Mouse (Mus musculus) telencephalon, adult 2 months (tissue): ENCODE data around the gene Kcnj12.

ENCODE experiments used
- DNase-seq: peaks from one replicate; pipeline ENCODE4 v3.0.0-alpha.2; 2011; ENCODE audit warnings: low read depth, low spot score

Kcnj12 gene

DNA sequence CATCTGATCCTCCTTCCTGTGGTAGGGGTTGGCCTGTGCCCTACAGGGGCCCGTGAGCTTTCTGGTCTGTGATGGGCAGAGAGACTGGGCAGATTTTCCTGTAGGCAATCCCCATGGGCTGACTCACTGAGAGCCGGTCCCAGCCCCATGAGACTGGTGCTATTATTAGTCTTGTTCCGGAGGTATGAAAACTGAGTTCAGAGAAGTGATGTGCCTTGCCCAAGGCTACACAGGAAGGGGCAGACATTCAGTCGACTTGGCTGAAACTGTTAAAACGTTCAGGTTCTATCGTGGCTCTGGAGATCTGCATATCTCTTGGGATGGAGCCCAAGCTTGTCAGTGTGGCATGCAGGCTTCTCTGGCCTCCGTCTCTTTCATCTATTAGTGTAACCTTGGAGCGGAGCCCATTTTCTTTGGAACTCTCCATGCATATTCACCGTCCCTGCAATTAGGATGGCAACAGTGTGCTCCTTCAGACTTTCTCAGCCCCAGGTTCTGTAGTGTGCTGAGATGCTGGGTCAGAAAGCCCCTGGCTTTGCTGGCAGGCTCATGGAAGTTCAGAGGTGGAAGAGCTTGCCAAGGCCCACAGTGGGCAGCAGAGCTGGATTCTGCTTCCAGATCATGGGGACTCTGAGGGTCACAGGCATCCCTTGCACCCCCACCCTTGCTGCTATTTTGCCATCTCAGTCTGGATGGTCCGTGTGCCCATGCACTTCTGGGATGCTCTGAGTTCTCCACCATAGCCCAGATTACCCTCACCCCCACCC lies 37.5 kb downstream of the Kcnj12 start:
- no peak for DNase-seq

DNA sequence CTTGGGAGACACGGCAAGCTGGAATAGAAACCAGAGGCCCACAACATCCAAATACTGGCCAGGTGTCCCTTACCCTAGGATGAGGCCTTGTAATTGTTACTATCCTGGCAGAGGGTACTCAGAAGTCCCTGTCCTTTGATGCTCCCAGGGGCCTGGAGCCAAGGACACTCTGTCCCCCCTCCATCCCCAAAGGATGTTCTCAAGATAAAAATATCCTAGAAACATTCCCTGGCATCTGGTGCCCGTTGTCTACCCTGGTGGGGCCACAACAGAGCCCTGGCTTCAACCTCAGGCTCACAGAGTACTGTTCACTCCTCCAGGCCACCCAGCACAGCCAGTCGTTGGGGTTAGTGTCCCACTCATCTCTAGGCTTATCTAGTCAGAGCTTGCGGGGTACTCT lies 38.3 kb downstream of the Kcnj12 start:
- no peak for DNase-seq

DNA sequence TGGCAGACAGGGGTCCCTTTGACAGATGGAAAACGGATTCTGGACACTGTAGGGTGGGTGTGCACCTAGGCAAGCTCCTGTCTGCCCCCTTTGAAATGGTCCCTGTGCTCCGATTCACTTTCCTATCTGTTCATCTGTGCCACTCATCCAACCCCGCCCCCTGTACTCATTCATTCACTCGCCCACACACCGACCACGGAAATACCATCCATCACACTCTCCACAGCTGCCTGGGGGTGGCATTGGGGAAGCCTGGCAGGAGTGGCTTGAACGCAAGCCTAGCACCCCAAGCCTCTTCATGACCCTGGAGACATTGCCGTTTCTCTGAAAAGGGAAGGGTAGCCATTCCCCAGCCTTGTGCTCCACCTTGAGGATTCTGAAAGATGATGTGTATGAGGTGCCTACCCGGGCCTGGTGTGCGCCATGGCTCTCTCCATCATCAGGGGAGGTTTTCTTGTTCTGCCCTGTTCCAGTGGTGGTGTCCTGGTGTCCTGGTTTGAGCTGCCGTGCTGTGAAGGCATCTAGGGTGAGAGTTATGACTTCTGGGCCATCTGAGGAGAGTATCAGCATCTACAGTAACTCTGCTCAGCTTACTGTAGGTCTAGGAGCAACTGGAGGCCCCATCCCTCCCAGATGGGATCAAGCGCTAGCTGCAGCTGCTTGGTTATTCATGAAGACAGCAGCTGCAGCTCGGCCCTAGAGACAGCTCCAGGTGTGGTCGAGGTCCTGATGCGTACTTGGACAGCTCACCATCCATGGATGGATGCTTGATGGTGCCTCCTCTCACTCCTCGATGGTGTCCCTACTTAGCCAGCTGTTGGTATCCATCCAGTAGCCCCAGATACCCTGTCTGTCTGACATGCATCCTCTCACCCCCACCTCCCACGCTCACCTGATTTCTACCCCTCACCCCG lies 40.4 kb downstream of the Kcnj12 start:
- no peak for DNase-seq

DNA sequence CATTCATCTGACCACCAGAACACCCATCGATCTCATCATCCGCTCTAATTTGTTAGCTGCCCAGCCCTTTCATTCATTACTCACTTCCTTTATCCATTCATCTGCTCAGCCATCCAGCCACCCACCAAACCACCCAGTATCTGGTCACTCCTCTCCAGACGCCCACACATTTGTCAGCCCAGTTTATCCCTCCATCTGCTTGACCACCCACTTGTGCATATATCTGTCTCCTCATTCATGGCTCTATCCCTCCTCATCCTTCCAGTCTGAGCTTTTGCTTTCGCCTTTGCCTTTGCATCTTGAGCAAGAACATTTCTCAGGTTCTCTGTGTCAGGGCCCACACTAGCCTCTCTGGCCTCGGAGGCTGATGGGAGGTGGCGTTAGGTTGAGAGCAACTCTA lies 41.1 kb downstream of the Kcnj12 start:
- DNase-seq: peak; percentile 68

DNA sequence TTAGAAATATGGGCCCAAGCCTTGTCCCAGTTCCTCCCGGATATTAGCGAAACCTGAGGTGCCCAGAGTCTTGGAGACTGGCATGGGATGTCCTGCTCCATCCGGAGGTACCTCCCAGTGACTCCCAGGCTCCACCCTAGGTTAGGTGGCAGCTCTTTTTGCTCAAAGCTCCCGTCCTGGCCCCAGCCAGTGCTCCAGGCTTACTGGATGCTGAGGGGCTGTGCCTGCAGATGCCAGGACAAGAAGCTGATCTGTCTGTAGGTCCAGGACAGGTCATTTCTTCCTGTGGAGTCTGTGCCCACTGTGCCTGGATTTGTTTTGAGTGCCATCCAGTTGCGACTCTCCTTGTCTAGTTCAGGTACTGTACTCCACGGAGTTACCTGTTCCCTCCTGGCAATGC lies 43.3 kb downstream of the Kcnj12 start:
- DNase-seq: no peak

DNA sequence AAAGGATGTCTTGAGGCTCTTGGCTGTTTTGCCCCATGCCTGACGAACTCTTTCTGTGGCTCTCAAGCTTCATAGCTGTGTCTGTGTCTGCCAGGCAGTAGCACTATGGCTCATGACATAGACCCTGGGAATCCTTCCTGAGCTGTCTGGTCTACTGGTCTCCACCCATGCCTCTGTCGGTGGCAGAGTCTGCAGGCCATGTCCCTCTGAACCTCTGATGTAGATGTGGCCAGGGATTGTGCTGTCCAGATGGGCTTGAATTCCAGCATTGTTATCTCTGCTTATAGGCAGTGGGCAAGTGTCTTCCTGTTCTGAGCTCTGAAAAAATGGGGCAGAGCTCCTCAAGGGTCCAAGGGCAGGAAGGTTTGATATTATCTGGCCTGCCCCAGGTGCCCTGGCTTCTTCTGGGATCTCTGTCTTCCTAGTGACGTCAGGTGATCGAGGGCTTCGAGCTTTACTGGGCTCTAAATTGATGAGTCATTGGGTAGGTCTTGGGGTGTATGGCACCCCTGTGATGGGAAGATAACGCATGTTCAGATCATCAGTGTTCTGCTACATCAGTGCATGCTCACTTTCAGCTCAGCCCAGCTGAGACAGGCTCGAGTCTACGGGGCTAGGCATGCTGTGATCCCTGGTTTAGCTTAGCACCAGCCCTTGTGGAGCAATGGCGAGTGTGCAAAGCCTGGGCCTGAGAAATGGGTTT lies 44.9 kb downstream of the Kcnj12 start:
- DNase-seq: no peak

DNA sequence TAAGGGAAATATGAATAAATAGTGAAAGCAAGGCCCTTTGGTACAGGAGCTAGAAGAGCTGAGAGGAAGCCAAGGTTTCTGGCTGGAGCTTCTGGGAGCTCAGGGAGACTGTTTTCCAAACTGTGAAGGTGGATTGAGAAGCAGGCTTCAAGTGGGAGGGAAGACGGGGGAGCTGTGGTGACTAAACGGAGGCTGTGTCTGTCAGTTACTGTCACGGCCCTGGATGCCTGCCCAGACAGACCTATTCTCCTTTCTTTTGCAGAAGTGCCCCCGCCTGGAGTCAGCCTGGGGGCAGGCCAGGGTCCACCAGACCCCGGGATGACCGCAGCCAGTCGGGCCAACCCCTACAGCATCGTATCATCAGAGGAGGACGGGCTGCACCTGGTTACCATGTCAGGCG lies 46.5 kb downstream of the Kcnj12 start:
- peak; percentile 83 for DNase-seq

DNA sequence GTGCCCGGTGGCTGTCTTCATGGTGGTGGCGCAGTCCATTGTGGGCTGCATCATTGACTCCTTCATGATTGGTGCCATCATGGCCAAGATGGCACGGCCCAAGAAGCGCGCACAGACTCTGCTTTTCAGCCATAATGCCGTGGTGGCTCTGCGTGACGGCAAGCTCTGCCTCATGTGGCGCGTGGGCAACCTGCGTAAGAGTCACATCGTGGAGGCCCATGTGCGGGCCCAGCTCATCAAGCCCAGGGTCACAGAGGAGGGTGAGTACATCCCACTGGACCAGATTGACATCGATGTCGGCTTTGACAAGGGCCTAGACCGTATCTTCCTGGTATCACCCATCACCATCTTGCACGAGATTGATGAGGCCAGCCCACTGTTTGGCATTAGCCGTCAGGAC lies 47.3 kb downstream of the Kcnj12 start:
- DNase-seq: no peak

DNA sequence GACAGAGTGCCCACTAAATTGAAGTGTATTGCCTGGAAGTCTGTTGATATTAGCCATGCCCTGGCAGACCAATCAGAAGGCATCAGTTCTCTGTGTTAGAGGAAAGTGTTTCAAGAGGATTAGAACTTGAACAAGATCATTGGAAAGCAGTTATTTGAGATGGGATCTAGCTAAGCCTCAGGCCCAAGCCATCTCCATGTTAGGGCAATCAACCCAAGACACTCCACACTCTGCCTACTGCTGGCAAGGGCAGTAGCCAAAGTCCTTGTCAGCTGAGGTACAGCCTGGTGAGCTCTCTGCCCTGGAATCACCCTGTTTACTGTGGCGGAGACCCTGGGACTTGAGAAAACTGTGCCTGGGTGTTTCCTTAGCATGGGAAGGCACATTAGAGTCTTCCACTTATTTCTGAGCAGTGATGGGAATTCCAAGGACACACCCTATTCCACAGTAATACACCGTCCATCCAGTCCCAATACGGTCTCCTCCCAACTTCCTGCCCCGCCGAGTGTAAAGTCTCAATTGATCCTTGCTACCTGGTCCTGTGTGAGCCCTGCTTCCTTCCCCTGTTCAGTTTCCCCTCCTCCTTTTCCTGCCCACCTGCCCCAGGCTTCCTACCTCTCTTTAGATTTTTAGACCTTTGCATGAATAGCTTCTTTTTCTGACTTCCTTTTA lies 52.4 kb downstream of the Kcnj12 start:
- DNase-seq: no peak

DNA sequence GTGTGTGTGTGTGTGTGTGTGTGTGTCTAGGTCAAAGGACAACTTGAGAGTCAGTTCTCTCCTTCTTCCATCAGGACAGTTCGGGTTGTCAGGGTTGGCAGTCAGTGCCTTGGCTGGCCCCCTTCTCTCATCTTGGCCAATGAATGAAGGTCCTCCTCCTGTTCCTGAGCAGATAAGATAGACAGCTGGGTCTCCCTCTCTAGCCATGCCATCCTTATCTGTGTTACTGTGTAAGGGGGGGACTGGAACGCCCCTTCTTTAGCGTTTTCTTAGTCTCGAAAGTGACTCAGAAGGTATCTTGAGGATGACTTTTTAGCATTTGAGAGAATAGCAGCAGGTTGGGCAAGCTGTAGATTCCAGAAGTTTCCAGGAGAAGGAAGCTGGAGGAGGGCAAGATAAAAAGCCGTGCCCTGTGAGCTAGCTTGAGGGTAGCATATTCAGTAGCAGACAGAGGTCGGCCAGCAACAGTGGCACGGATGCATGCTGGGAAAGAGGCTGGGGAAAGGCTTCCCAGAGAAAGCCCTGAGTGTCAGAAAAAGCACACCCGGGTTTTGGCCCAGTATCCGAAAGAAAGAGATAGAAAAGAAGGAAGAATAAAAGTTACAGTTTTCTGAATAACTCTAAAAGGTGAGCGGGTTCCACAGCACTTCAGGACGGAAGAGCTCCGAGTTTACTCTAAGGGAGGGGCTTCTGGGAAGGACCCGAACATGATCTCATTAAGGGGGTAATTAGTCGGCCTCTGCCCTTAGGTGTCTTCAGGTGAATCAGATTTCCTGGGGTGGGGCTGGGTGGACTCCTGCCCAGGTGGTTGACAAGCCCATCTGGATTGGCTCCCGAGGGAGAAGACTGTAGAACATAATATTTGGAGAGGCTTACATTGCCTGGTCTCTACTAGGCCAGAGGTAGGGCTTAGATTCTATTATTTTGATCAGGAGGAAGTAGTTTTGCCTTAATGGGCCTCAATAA lies 53.3 kb downstream of the Kcnj12 start:
- DNase-seq: no peak

DNA sequence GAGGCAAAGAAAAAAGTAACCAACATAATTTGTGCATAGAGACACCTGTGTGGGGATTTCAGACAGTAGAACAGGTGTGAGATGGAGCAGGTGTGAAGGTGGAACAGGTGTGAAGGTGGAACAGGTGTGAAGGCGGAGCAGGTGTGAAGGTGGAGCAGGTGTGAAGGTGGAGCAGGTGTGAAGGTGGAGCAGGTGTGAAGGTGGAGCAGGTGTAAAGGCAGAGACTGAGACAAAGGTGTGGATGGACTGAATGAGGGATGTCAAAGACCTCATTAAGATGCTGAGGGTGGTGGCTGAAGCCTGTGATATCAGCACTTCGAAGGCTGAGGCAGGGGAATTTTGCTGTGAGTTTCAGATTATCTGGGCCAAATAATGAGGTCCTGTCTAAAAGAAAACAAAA lies 59.3 kb downstream of the Kcnj12 start:
- DNase-seq: no peak

DNA sequence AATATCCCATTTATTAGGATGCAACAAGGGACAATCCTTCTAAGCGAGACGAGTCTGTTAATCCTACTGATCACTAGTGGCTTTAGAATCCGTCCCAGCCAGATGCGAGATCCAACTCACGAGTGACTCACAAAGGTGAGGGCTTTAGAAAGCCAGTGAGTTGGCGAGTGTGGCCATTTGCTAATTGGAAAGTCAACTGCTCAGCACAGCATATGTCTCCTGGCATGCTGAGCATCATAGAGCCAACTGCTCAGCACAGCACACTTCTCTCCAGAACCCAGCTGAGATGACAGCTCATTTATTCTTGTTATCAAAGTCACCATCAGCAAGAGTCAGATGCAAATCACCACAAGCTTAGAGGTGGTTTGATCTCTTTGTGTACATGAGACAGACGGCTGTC lies 67.8 kb downstream of the Kcnj12 start:
- no peak for DNase-seq

DNA sequence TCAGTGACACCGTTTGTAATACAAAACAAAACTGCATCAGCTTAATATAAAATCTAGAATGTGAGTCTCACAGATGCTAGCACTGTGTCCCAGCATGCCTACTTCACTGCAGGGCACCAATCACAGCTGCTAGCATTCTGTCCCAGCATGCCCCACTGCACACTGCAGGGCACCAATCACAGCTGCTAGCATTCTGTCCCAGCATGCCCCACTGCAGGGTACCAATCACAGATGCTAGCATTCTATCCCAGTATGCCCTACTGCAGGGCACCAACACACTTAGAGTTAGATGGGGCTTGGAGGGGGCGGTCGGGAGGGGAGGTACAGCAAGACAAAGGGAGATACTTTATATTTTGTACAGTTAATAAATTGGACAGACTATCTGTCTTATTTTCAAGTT lies 68.8 kb downstream of the Kcnj12 start:
- DNase-seq: no peak

DNA sequence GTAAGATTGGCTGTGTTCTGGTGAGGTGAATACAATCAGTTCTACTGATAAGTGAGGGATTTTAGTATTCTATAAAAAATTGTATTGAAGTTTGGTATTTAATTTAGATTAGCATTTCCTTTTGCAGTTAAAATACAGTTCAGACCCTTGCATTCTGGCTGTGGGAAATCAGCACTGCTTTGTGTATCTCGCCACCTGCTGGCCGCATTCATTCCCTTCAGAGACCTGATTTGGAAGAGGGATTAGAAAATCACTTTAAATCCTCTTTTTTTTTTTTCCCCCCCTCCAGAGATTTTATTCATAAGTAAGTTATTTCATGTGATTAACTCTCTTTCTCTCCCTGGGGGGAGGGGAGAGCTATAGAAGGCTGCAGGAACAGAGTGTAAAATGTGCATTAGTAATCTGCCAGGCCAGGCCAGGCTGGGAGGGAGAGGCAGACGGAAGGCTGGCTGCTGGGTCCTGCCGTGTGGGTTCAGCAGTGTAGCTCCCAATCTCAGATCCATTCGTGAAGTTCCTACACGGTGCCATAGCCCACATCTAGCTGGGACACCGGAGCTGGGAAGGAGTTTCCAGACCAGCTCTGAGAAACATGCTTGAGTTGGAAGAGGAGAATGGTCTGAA lies 69.4 kb downstream of the Kcnj12 start:
- peak; percentile 68 for DNase-seq

DNA sequence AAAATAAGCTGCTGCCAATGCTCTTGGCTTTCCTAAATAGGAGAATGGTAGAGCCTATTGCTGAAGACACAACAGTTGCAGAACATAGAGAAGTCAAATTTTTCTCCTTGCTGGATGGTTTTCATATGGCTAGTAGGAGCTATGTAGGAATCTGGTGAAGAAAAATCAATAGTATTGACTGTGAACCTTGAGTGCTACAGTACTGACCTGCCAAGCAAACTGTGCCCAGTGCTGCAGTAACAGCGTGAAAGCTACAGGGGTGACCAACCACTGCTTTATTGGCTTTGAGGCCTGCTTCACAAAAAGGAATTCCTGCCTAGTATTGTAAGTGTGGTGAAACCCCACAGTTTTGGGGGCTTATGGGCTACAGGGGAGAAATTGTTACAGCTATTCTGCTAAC lies 75.7 kb downstream of the Kcnj12 start:
- no peak for DNase-seq

DNA sequence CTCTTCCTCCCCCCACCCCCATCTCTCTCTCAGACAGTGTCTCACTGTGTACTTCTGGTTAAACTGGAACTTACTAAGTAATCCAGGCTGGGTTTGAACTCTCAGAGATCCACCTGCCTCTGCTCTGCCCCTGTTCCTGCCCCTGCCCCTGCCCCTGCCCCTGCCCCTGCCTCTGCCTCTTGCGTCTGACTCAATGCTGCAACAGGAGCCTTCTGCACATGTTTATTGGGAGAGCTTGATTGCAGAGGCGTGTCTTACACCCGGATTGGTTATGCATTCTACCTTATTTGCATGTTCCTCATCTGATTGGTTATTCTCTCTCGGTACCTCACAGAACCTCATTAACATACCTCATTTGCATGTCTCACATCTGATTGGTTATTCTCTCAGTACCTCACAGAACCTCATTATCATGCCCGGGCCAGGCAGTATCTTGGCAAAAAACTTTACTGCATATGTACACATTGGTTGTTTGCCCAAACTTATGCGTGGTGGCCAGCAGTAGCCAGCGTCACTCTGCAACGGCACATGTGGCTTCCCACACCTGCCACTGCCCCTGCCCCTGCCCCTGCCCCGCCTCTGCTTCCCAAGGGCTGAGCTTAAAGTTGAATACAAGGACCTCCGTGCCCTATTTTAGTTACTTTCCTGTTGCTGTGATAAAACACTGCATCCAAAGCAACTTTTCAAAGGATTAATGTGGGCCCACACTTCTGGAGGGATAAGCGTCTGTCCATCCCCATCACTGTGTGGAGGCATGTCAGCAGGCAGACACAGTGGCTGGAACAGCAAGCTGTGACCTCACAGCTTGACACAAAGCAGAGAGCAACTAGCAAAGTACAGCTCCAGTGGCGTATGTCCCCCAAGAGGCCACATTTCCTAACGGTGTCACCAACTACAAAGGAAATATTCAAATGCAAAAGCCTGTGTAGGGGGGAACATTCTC lies 80.3 kb downstream of the Kcnj12 start:
- no peak for DNase-seq

DNA sequence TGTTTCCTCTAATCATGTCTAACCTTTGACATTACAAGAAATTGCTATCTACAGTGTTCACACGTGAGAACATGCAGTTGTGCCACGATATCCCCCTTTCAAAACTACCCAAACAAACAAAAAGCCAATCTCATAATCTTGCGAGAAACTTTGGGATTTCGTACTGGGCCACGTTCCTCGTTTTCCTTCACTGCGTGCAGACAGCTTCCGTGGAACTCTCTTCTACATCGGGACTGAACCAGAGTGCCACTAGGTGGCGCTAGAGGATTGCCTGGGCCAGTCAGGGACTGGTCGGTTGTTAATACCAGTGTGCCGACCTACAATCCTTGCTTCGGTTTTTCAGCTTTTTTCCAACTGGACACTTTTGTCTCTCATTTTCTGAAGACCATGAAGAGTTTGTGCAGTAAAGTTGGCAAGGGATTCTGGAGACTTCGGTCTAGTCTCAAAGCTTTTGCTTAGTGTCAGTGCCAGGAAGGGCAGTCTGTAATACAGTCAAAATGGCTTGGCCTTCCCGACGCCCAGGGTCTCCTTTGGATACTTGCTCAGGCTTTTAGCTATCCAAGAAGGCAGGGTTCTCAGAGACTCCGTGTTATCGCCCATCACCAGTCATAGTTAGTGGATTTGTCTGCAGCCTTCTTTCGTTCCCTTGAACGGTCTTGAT lies 82.0 kb downstream of the Kcnj12 start:
- peak; percentile 58 for DNase-seq

DNA sequence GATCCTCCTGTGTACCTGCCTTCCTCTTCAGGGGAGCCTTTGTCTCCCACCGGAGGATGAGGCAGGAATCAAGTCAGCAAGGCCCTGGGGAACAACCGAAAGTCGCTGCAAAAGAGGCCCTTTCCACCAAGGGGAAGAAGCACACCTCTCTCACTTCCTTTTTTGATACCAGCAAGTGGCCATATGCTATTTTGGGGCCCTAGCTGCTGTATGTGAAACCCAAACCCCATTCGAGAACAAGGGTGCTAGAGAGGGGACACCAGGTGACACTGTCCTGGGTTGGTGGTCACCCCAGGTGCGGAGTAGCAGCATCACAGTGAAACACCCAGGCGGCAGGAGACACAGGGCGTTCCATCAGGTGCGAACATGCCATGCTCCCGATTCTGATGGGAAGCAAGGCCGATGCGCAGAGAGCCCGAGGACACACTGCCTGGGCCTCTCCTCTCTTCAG lies 86.6 kb downstream of the Kcnj12 start:
- peak; percentile 6 for DNase-seq
